Mouse (Mus musculus): ENCODE results near the gene Fadd. TPM values are rescaled to one million over a fixed set of nuclear protein-coding genes. Genes with fewer than 3 reads are reported as not detected.

Fadd gene
- polyA plus RNA-seq, 1 experiment, result 5.7 TPM

DNA sequence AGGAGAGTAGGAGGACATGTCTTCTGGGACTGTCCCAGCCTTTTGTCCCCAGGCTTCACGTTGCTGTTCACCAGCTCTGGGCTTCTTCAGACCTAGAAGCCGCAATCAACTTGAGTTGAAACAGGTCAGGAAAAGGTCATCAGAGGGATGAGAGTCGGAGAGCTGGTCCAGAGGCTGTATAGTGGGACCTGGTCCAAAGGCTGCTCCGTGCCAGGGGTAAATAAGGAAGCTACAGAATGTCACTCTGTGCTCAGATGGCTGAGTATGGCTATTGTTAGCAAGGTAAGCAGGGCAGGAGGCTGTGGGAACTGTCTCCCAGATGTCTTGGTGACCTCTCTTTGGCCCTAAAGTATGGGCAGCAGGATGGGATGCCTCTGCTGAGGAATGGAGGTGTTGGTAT lies 22.5 kb upstream of the Fadd start:
- Histone ChIP-seq H3ac (ENCODE audit: control insufficient read depth, insufficient read length) (no peak overlapping the region), H3K4me3 (no peak overlapping the region), H3K27me3 (ENCODE audit: control insufficient read depth, insufficient read depth, insufficient read length) (no peaks in the 10 kb centered on the region), H3K79me2 (ENCODE audit: control insufficient read depth, insufficient read depth) (no peaks in the 10 kb centered on the region), H3K4me2 (ENCODE audit: low read depth) (no peak overlapping the region), H3K36me3 (ENCODE audit: control insufficient read depth, insufficient read depth) (no peaks in the 10 kb centered on the region)
- TF ChIP-seq CEBPB (IDR thresholded peaks at IDR 0.05; ENCODE audit: insufficient read depth, poor library complexity, severe bottlenecking), result no peak
- no peak for TF ChIP-seq TCF12 (IDR thresholded peaks at IDR 0.05; ENCODE audit: insufficient read depth, poor library complexity, severe bottlenecking)
- TF ChIP-seq MYOG (IDR thresholded peaks at IDR 0.05; ENCODE audit: control insufficient read depth in 1 of 3, insufficient read depth in 1 of 3, insufficient read length in 2 of 3, low read depth in 2 of 3), result no peak
- no peak for TF ChIP-seq POLR2AphosphoS2 (IDR thresholded peaks at IDR 0.05; ENCODE audit: insufficient read length, low read depth)
- no peak for TF ChIP-seq E2F4 (IDR thresholded peaks at IDR 0.05; ENCODE audit: insufficient read depth)
- TF ChIP-seq MAX (IDR thresholded peaks at IDR 0.05; ENCODE audit: low read depth), result no peak
- TF ChIP-seq TCF3 (IDR thresholded peaks at IDR 0.05; ENCODE audit: insufficient read length, low read depth), result no peak
- TF ChIP-seq USF1 (IDR thresholded peaks at IDR 0.05; ENCODE audit: low read depth), result no peak
- no peak for TF ChIP-seq SRF (IDR thresholded peaks at IDR 0.05; ENCODE audit: control insufficient read depth, insufficient read length, low read depth)
- no peak for TF ChIP-seq POLR2A (IDR thresholded peaks at IDR 0.05; ENCODE audit: insufficient read length, low read depth)
- no peak for TF ChIP-seq MYOD1 (IDR thresholded peaks at IDR 0.05; ENCODE audit: control insufficient read depth in 1 of 3, insufficient read length in 2 of 3, low read depth in 2 of 3)
- no peak for TF ChIP-seq REST (IDR thresholded peaks at IDR 0.05; ENCODE audit: insufficient read depth, insufficient read length)

DNA sequence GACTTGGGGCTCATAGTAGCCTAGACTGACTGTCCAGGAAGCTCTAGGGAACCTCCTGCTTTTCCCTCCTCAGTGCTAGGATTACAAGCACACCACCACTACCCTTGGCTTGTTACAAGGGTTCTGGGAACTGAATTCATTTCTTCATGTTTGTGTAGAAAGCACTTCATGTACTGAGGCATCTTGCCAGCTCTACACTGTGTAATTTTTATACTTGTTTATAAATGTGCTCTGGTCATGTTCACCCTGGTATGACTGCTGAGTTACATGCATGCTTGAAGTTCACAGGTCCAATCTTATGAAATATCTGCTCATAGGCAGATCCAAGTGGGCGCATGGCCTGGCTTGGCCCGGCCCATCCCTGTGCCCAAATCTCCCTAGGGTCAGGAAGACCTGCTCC lies 22.0 kb upstream of the Fadd start:
- TF ChIP-seq USF1 (IDR thresholded peaks at IDR 0.05; ENCODE audit: low read depth), result no peak
- TF ChIP-seq MAX (IDR thresholded peaks at IDR 0.05; ENCODE audit: low read depth), result no peak
- TF ChIP-seq REST (IDR thresholded peaks at IDR 0.05; ENCODE audit: insufficient read depth, insufficient read length), result no peak
- TF ChIP-seq TCF12 (IDR thresholded peaks at IDR 0.05; ENCODE audit: insufficient read depth, poor library complexity, severe bottlenecking), result no peak
- TF ChIP-seq CEBPB (IDR thresholded peaks at IDR 0.05; ENCODE audit: insufficient read depth, poor library complexity, severe bottlenecking), result no peak

DNA sequence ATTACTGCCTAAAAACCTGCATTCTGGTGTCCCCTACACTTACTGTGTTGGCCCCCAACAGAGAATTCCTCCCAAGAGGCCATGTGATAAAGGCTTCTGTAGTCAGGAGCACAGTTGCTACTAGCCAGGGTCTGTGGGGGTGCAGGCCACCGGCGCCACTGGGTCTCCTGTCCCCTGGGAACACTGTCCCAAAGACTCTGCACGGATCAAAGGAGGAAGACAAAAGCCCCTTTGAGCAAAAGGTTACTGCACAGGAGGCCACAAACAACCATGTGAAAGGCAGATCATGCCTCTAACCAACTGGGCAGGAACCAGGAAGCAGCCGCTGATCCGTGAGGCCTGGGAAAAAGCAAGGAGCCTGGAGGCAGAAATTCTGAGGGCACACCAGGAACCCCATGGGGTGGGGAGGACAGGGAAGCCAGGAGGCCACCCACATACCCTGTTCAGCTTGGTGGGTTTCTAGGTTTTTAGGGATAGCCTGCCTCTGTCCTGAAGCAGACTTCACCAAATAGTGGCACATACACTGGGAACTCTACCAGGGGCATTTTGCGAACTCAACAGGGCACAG lies 18.2 kb upstream of the Fadd start:
- no peak for TF ChIP-seq TCF3 (IDR thresholded peaks at IDR 0.05; ENCODE audit: insufficient read length, low read depth)
- no peak for TF ChIP-seq TCF12 (IDR thresholded peaks at IDR 0.05; ENCODE audit: insufficient read depth, poor library complexity, severe bottlenecking)
- no peak for TF ChIP-seq MYOD1 (IDR thresholded peaks at IDR 0.05; ENCODE audit: control insufficient read depth in 1 of 3, insufficient read length in 2 of 3, low read depth in 2 of 3)
- TF ChIP-seq POLR2A (IDR thresholded peaks at IDR 0.05; ENCODE audit: insufficient read length, low read depth), result no peak
- no peak for TF ChIP-seq E2F4 (IDR thresholded peaks at IDR 0.05; ENCODE audit: insufficient read depth)
- TF ChIP-seq MAX (IDR thresholded peaks at IDR 0.05; ENCODE audit: low read depth), result no peak
- no peak for TF ChIP-seq USF1 (IDR thresholded peaks at IDR 0.05; ENCODE audit: low read depth)
- TF ChIP-seq SRF (IDR thresholded peaks at IDR 0.05; ENCODE audit: control insufficient read depth, insufficient read length, low read depth), result no peak
- no peak for TF ChIP-seq MYOG (IDR thresholded peaks at IDR 0.05; ENCODE audit: control insufficient read depth in 1 of 3, insufficient read depth in 1 of 3, insufficient read length in 2 of 3, low read depth in 2 of 3)
- no peak for TF ChIP-seq POLR2AphosphoS2 (IDR thresholded peaks at IDR 0.05; ENCODE audit: insufficient read length, low read depth)
- TF ChIP-seq CEBPB (IDR thresholded peaks at IDR 0.05; ENCODE audit: insufficient read depth, poor library complexity, severe bottlenecking), result no peak
- no peak for TF ChIP-seq REST (IDR thresholded peaks at IDR 0.05; ENCODE audit: insufficient read depth, insufficient read length)
- Histone ChIP-seq H3ac (ENCODE audit: control insufficient read depth, insufficient read length) (no peak overlapping the region), H3K4me3 (no peak overlapping the region), H3K36me3 (ENCODE audit: control insufficient read depth, insufficient read depth) (no peaks in the 10 kb centered on the region), H3K27me3 (ENCODE audit: control insufficient read depth, insufficient read depth, insufficient read length) (no peaks in the 10 kb centered on the region), H3K79me2 (ENCODE audit: control insufficient read depth, insufficient read depth) (no peaks in the 10 kb centered on the region), H3K4me2 (ENCODE audit: low read depth) (no peak overlapping the region)

More for the DNA sequence above, 22.0 kb upstream of the Fadd start:
- H3K4me2 ChIP-seq (ENCODE audit: low read depth), result no peak overlapping the region
- H3K79me2 ChIP-seq (ENCODE audit: control insufficient read depth, insufficient read depth), result no peaks in the 10 kb centered on the region
- H3K27me3 ChIP-seq (ENCODE audit: control insufficient read depth, insufficient read depth, insufficient read length), result no peaks in the 10 kb centered on the region
- no peaks in the 10 kb centered on the region for H3K36me3 ChIP-seq (ENCODE audit: control insufficient read depth, insufficient read depth)
- H3ac ChIP-seq (ENCODE audit: control insufficient read depth, insufficient read length), result no peak overlapping the region
- no peak overlapping the region for H3K4me3 ChIP-seq

DNA sequence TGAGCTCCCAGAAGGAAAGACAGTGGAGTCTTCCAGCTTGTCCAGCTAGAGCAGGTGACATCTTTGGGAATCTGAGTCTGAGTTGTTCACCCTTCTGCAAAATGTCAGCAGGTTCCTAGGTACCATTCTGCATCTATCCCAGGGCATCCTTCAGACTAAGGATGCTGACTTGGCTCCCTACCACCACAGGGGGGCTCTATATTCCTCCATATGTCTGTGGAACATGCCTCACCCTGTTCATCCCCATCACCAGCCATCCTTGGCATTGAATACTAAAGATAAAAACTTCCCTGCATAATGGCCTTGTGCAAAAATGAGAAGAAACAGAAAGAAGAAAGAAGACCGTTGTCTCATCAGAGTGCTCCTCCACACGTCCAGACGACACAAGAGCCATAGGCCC lies 7.2 kb upstream of the Fadd start:
- Histone ChIP-seq H3K36me3 (ENCODE audit: control insufficient read depth, insufficient read depth) (no peaks in the 10 kb centered on the region), H3K4me3 (no peak overlapping the region), H3ac (ENCODE audit: control insufficient read depth, insufficient read length) (no peak overlapping the region), H3K79me2 (ENCODE audit: control insufficient read depth, insufficient read depth) (no peaks in the 10 kb centered on the region), H3K4me2 (ENCODE audit: low read depth) (no peak overlapping the region), H3K27me3 (ENCODE audit: control insufficient read depth, insufficient read depth, insufficient read length) (no peaks in the 10 kb centered on the region)
- TF ChIP-seq CEBPB (IDR thresholded peaks at IDR 0.05; ENCODE audit: insufficient read depth, poor library complexity, severe bottlenecking) (no peak), TCF3 (IDR thresholded peaks at IDR 0.05; ENCODE audit: insufficient read length, low read depth) (no peak), POLR2AphosphoS2 (IDR thresholded peaks at IDR 0.05; ENCODE audit: insufficient read length, low read depth) (no peak), USF1 (IDR thresholded peaks at IDR 0.05; ENCODE audit: low read depth) (no peak), REST (IDR thresholded peaks at IDR 0.05; ENCODE audit: insufficient read depth, insufficient read length) (no peak), POLR2A (IDR thresholded peaks at IDR 0.05; ENCODE audit: insufficient read length, low read depth) (no peak), MYOD1 (IDR thresholded peaks at IDR 0.05; ENCODE audit: control insufficient read depth in 1 of 3, insufficient read length in 2 of 3, low read depth in 2 of 3) (no peak), MYOG (IDR thresholded peaks at IDR 0.05; ENCODE audit: control insufficient read depth in 1 of 3, insufficient read depth in 1 of 3, insufficient read length in 2 of 3, low read depth in 2 of 3) (no peak)

DNA sequence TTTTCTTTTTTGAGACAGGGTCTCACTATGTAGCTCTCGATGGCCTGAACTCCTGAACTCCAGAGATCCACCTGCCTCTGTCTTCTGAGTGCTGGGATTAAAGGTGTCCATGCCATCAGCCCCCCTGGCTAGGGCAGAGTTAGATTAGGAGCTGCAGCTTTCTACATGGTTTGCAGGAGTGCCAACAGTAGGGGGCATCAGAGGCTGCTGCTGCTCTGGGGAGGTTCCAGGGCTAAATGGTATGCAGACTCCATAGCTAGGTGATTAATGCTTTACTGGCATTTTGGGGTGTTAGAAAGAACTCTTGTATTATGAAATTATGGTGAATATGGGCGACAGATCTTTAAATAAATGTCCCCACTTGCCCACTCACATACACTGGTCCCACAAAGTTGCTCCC lies 5.0 kb upstream of the Fadd start:
- TF ChIP-seq SRF (IDR thresholded peaks at IDR 0.05; ENCODE audit: control insufficient read depth, insufficient read length, low read depth) (no peak), POLR2A (IDR thresholded peaks at IDR 0.05; ENCODE audit: insufficient read length, low read depth) (no peak), TCF12 (IDR thresholded peaks at IDR 0.05; ENCODE audit: insufficient read depth, poor library complexity, severe bottlenecking) (no peak), MYOD1 (IDR thresholded peaks at IDR 0.05; ENCODE audit: control insufficient read depth in 1 of 3, insufficient read length in 2 of 3, low read depth in 2 of 3) (no peak), POLR2AphosphoS2 (IDR thresholded peaks at IDR 0.05; ENCODE audit: insufficient read length, low read depth) (no peak), E2F4 (IDR thresholded peaks at IDR 0.05; ENCODE audit: insufficient read depth) (no peak), USF1 (IDR thresholded peaks at IDR 0.05; ENCODE audit: low read depth) (no peak), TCF3 (IDR thresholded peaks at IDR 0.05; ENCODE audit: insufficient read length, low read depth) (no peak), REST (IDR thresholded peaks at IDR 0.05; ENCODE audit: insufficient read depth, insufficient read length) (no peak)
- no peak overlapping the region for H3K4me2 ChIP-seq (ENCODE audit: low read depth)

More for the DNA sequence above, 5.0 kb upstream of the Fadd start:
- Histone ChIP-seq H3K79me2 (ENCODE audit: control insufficient read depth, insufficient read depth) (no peaks in the 10 kb centered on the region), H3K4me3 (no peak overlapping the region), H3K36me3 (ENCODE audit: control insufficient read depth, insufficient read depth) (no peaks in the 10 kb centered on the region), H3K27me3 (ENCODE audit: control insufficient read depth, insufficient read depth, insufficient read length) (no peaks in the 10 kb centered on the region), H3ac (ENCODE audit: control insufficient read depth, insufficient read length) (no peak overlapping the region)
